Mouse (Mus musculus) ES-E14 (cell line): ENCODE results near the gene Srek1. TPM values are rescaled to one million over a fixed set of nuclear protein-coding genes. Genes with fewer than 3 reads are reported as not detected.

Experiments
- DNase-seq: peaks from one replicate; pipeline ENCODE4 v3.0.0-alpha.2; 2013; ENCODE audit warnings: low read depth, low spot score
- H3K27ac ChIP-seq: 2 replicates; pipeline ENCODE4 v1.5.1; 2012; ENCODE audit warnings: low read depth, mild to moderate bottlenecking, low read length, moderate library complexity, mixed read lengths; ENCODE audit not compliant: poor library complexity, insufficient read depth, severe bottlenecking
- H3K36me3 ChIP-seq: 2 replicates; pipeline ENCODE4 v1.6.1; 2012; ENCODE audit warnings: mild to moderate bottlenecking, low read length, moderate library complexity, mixed read lengths; ENCODE audit not compliant: control insufficient read depth, poor library complexity, insufficient read depth, severe bottlenecking
- H3K4me1 ChIP-seq, 2 experiments: fragments of 150-350 bp in 1 of 2; sonication (generic) in 1 of 2; 2 replicates each; pipeline ENCODE4 v1.6.1; 2012; ENCODE audit warnings: low read length in 2 of 2, mild to moderate bottlenecking in 1 of 2, mixed read lengths in 1 of 2; ENCODE audit not compliant: control insufficient read depth in 2 of 2, insufficient read depth in 2 of 2, poor library complexity in 1 of 2
- H3K4me3 ChIP-seq, 2 experiments: fragments of 150-350 bp in 1 of 2; sonication (generic) in 1 of 2; 2 replicates each; pipeline ENCODE4 v1.5.1; 2012; ENCODE audit warnings: low read length in 2 of 2, low read depth in 1 of 2, mild to moderate bottlenecking in 1 of 2, mixed read lengths in 1 of 2; ENCODE audit not compliant: insufficient read depth in 1 of 2, poor library complexity in 1 of 2, severe bottlenecking in 1 of 2
- H3K9ac ChIP-seq: 2 replicates; pipeline ENCODE4 v1.6.1; 2012; ENCODE audit warnings: low read depth, mild to moderate bottlenecking, low read length, mixed read lengths; ENCODE audit not compliant: poor library complexity, insufficient read depth, severe bottlenecking
- H3K9me3 ChIP-seq: fragments of 150-350 bp; sonication (generic); 2 replicates; pipeline ENCODE4 v1.6.1; 2012; ENCODE audit warnings: low read depth, mild to moderate bottlenecking, low read length; ENCODE audit not compliant: control insufficient read depth, insufficient read depth
- CHD2 ChIP-seq: IDR thresholded peaks from 2 replicates; pipeline ENCODE4 v1.6.1; 2014; ENCODE audit warnings: mild to moderate bottlenecking, low read depth, low read length, inconsistent platforms
- HCFC1 ChIP-seq: IDR thresholded peaks from 2 replicates; pipeline ENCODE4 v1.6.1; 2012; ENCODE audit warnings: low read length, inconsistent platforms, borderline replicate concordance; ENCODE audit not compliant: insufficient read depth
- MAFK ChIP-seq: IDR thresholded peaks from 2 replicates; pipeline ENCODE4 v1.6.1; 2014; ENCODE audit warnings: mild to moderate bottlenecking, low read depth, low read length, inconsistent platforms; ENCODE audit not compliant: insufficient read depth
- ZC3H11A ChIP-seq: IDR thresholded peaks from 2 replicates; pipeline ENCODE4 v1.6.1; 2012; ENCODE audit warnings: low read depth, mild to moderate bottlenecking, inconsistent platforms, low read length, borderline replicate concordance
- ZNF384 ChIP-seq: IDR thresholded peaks from 2 replicates; pipeline ENCODE4 v1.6.1; 2012; ENCODE audit warnings: low read depth, low read length, inconsistent platforms
- in situ Hi-C, 2 experiments: fragments of 600-800 bp; cut with MboI; formaldehyde crosslinking; loops; one replicate each; pipeline ENCODE4 v1.15.1; 2025; ENCODE audit warnings: low sequenced_read_pairs in 2 of 2, inconsistent platforms in 1 of 2; ENCODE audit not compliant: unreplicated experiment in 2 of 2
- total RNA-seq: library from RNA; depleted of rRNA; stranded (reverse); fragments of 300-350 nt; gene quantifications from 2 replicates; pipeline ENCODE4 v1.2.3, GENCODE M21; 2012

Srek1 gene
- total RNA-seq, 1 experiment = 63.1 TPM

GRCm38 (mm10) chr13:103711406-103712025 lies 62.9 kb downstream of the Srek1 start:
- no peaks in the 10 kb centered on the region for H3K4me1 ChIP-seq
- H3K27ac ChIP-seq = no peak overlapping the region
- no peaks in the 10 kb centered on the region for H3K36me3 ChIP-seq
- H3K9me3 ChIP-seq = no peaks in the 10 kb centered on the region
- no peak overlapping the region for H3K4me3 ChIP-seq
- H3K9ac ChIP-seq = no peak overlapping the region
- in situ Hi-C loops = no loop called here
- TF ChIP-seq CHD2 (no peak), HCFC1 (no peak)
- DNase-seq = no peak

- no peak overlapping the region for H3K9ac ChIP-seq
- no peak overlapping the region for H3K4me3 ChIP-seq
- DNase-seq = no peak
- no peaks in the 10 kb centered on the region for H3K36me3 ChIP-seq
- no peaks in the 10 kb centered on the region for H3K4me1 ChIP-seq
- no peaks in the 10 kb centered on the region for H3K9me3 ChIP-seq
- in situ Hi-C loops = no loop called here
- TF ChIP-seq MAFK (no peak), CHD2 (no peak), ZC3H11A (no peak), ZNF384 (no peak), HCFC1 (no peak)
- no peak overlapping the region for H3K27ac ChIP-seq
Observed at GRCm38 (mm10) chr13:103710359-103710781, 64.0 kb downstream of the Srek1 start.

GRCm38 (mm10) chr13:103705436-103705978 lies 68.9 kb downstream of the Srek1 start:
- TF ChIP-seq CHD2 = no peak
- TF ChIP-seq HCFC1 = no peak
- no peak for TF ChIP-seq ZNF384
- TF ChIP-seq ZC3H11A = no peak
- TF ChIP-seq MAFK = no peak
- DNase-seq = no peak
- Histone ChIP-seq H3K4me3 (no peak overlapping the region), H3K9me3 (no peaks in the 10 kb centered on the region), H3K4me1 (no peaks in the 10 kb centered on the region), H3K27ac (no peak overlapping the region), H3K9ac (no peak overlapping the region), H3K36me3 (no peaks in the 10 kb centered on the region)
- in situ Hi-C loops = no loop called here

GRCm38 (mm10) chr13:103703833-103704232 lies 70.6 kb downstream of the Srek1 start:
- Histone ChIP-seq H3K4me3 (no peak overlapping the region), H3K9me3 (no peaks in the 10 kb centered on the region), H3K27ac (no peak overlapping the region), H3K4me1 (no peaks in the 10 kb centered on the region), H3K9ac (no peak overlapping the region), H3K36me3 (no peaks in the 10 kb centered on the region)
- no peak for TF ChIP-seq ZNF384
- no peak for TF ChIP-seq CHD2
- no peak for TF ChIP-seq HCFC1
- TF ChIP-seq ZC3H11A = no peak
- no peak for TF ChIP-seq MAFK
- DNase-seq = no peak
- in situ Hi-C loops = no loop called here

GRCm38 (mm10) chr13:103703386-103703785 lies 71.0 kb downstream of the Srek1 start:
- Histone ChIP-seq H3K4me3 (no peak overlapping the region), H3K36me3 (no peaks in the 10 kb centered on the region), H3K9me3 (no peaks in the 10 kb centered on the region), H3K27ac (no peak overlapping the region), H3K4me1 (no peaks in the 10 kb centered on the region), H3K9ac (no peak overlapping the region)
- DNase-seq = peak; percentile 65
- TF ChIP-seq HCFC1 (no peak), MAFK (no peak), ZC3H11A (0 out of 2 replicates have a peak, but pooled peaks have one; percentile 16), CHD2 (no peak), ZNF384 (no peak)
- in situ Hi-C loops = no loop called here
